Mouse (Mus musculus) testis, adult 2 months (tissue): Measurements from ENCODE around the gene Nhlrc3.

ENCODE experiments used
- CTCF ChIP-seq: fragments of 200-500 bp; IDR thresholded peaks from 2 replicates; pipeline ENCODE4 v1.5.1; 2012; ENCODE audit warnings: low read depth, mild to moderate bottlenecking, inconsistent platforms, low read length, moderate library complexity; ENCODE audit not compliant: control insufficient read depth, insufficient read depth, insufficient replicate concordance
- POLR2A ChIP-seq: fragments of 200-500 bp; IDR thresholded peaks from 2 replicates; pipeline ENCODE4 v1.6.1; 2012; ENCODE audit warnings: low read depth, mild to moderate bottlenecking, inconsistent platforms, low read length, moderate library complexity; ENCODE audit not compliant: control insufficient read depth

- TF ChIP-seq CTCF, result no peak
- TF ChIP-seq POLR2A, result no peak
Observed at GRCm38 (mm10) chr3:53462701-53463045, 459 bp downstream of the Nhlrc3 start.
